Mouse (Mus musculus) urinary bladder, postnatal 36 days (tissue): Measurements from ENCODE around the gene Gm40193.
A peak's percentile ranks its signal among the peaks of the same experiment; 100 is the strongest.
"Not testable (repeated sequence)": the region's sequence is repeated elsewhere in the genome, so short reads cannot be mapped to it uniquely, and the experiment has no call there.

ENCODE experiments used
- DNase-seq, 2 experiments: peaks; one replicate each; pipeline ENCODE4 v3.0.0; 2022; ENCODE audit warnings: low spot score in 2 of 2, mixed read lengths in 1 of 2

The Gm40193 gene

DNA sequence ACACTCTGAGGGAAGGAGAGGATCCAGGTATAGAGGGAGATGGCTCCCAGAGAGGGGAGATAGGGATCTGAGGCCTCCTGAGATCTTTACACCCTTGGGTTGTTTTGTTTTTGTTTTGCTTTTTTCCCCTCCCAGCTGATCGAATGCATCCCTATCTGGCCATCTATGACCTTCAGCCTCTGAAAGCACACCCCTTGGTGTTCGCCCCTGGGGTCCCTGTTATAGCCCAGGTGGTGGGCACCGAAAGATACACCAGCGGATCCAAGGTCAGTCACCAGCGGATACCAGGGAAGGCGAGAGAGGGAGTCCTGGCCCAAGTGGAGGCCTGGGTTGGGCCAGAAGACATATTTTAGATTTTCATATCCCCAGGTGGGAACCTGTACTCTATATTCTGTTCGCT, 8.2 kb upstream of the Gm40193 start:
- no peak for DNase-seq

DNA sequence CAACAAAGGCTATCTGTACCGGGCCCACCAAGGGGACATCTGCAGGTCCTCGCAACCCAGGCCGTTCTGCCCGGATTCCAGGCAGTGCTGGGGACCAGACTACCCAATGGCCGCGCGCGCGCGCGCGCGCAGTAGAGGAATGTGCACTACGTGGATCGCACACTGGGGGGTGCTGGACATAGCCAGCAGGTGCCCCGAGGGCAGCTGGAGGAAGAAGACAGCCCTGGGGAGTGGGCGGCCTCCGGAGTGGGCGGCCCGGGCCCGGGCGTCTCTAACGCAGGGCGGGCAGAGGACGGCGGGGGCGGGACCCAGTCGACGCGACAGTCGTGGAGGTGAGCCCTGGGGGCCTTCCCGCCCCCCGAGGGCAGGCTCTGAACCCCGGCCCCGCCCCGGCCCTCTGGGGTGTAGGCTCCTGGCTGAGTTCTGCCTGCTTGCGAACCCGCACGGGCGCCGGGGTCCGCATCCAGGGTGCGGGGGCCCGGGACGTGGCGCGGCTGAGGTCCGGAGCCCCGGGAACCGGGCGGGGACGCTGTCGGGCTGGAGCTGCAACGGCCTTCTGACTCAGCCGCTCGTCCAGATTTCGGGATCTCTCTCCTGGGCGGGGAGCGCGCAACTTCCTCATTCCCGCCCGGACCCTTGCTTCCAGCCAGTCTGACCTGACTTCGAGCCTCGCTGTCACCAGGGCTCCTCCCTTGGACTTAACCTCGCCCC, 7.3 kb upstream of the Gm40193 start, which contains the start of gene Pld2:
Gene Pld2 (plus strand): TSS at position 188 of the 711 bp plus-strand sequence.
- peak; percentile 87 to 89 for DNase-seq

- no peak for DNase-seq
Measured at GRCm38 (mm10) chr11:70539423-70539822, 6.7 kb upstream of the Gm40193 start.

- not testable (repeated sequence) for DNase-seq
Measured at GRCm38 (mm10) chr11:70531065-70531464, 1.7 kb downstream of the Gm40193 start.

DNA sequence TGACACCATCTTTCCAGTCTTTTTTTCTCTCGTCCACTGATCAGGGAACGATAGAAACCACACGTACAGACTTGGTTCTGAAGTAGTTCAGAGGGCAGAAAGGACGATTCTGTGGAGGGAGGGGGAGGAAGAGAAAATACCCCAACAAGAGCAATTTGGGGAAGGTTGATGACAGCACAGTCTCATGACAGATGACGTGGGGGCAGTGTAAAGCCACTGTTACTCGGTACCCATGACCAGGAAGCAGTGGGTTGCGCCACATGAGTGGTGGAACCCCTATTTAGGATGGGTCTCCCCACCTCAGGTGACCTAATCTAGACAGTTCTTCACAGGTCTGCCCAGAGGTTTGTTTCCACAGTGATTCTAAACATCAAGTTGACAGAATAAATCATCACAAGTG, 4.1 kb downstream of the Gm40193 start:
- DNase-seq = no peak

DNA sequence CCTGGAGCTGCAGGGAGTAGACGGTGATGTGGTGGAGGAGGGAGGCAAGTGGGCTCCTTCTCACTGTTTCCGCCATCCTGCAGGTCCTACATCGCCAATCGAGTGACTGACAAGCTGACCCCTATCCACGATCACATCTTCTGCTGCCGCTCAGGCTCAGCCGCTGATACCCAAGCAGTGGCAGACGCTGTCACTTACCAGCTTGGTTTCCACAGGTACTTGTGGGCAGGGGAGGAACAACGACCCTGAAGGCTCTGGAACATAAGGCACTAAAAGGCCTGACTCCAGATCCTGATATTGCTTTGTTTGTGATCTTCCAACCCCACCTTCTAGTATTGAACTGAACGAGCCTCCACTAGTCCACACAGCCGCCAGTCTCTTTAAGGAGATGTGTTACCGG, 6.5 kb downstream of the Gm40193 start:
- no peak for DNase-seq

DNA sequence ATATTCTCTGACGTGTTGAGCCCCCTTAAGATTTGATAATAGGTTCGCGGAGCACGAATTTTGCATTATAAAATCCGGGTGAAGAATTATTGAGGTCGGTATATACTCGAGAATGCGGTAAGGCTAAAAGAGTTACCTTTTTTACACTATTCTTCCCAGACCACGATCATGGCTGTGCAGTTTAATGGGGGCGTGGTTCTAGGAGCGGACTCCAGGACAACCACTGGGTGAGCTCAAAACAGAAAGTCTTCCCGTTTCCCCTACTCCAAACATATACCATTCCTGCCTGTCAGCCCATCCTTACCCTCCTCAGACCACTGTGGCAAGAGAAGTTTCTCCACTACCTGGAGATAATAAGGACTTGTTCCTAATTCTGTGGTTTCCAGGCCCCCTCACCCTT, 7.0 kb downstream of the Gm40193 start:
- DNase-seq = no peak

DNA sequence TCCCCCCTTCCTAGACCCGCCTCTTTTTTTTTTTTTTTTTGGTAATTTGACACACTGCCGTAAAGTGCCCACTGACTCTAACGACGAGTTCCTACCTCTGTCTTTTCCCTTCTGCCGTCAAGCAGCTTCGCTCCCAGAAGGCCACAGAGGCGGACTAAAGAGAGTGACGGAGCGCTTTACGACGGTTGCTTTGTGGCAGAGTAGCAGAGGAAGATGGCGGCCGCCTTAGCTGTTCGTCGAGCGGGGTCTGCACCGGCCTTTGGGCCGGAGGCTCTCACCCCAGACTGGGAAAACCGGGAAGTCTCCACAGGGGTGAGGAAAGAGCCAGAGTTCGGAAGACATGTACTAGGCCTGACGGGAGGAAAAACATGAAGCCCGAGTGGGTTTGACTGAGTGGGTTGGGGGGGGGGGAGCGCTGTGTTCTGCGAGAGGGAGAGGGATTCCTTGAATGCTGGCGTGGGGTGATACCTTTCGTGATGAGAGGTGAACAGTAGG, 7.5 kb downstream of the Gm40193 start, which contains the start of gene Psmb6:
Gene Psmb6 (plus strand): TSS at position 184 of the 495 bp plus-strand sequence.
- peak; percentile 82 to 89 for DNase-seq

DNA sequence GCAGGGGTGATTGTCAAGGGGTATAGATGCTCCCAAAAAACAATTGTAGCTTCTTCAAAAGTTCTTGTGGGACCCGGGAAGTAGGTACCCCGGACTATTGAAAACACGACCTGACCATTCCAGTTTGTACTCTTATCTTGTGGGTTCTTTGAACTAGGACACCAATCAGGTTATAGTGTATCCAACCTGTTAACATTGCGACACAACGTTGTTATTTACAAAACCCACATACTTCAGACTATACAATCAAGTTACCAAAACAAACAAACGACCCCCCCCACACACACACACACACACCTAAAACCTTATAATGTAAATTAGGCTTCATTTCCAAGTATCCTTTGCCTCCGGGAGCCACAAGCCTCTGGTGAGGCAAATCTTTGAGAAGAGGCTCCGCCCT, 8.0 kb downstream of the Gm40193 start:
- DNase-seq = no peak

DNA sequence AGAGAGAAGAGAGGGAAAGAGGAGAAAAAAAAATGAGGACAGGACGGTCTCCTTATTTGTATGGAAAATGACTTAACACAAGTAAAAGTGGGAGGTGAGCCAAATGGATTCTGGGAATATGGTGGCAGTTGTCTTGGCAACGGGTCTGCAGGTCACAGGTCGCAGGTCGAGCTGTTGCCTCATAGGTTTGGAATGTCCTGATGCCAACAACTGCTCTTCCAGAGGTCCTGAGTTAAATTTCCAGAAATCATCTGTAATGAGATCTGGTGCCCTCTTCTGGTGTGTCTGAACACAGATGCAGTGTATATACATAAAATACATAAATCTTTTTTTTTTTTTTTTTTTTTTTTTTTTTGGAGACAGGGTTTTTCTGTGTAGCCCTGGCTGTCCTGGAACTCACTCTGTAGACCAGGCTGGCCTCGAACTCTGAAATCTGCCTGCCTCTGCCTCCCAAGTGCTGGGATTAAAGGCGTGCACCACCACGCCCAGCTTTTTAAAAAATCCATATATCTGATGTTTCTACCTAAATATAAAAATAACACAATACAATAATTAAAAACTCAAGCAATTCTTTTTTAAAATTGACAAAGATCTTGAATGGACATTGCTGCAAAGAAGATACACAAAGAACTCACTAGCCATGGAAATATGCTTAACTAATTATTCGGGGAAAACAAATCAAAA, 9.3 kb downstream of the Gm40193 start:
- DNase-seq = not testable (repeated sequence)

GRCm38 (mm10) chr11:70520178-70520769, 12.5 kb downstream of the Gm40193 start:
- peak in 1 of 2 experiments; percentile 32 for DNase-seq

DNA sequence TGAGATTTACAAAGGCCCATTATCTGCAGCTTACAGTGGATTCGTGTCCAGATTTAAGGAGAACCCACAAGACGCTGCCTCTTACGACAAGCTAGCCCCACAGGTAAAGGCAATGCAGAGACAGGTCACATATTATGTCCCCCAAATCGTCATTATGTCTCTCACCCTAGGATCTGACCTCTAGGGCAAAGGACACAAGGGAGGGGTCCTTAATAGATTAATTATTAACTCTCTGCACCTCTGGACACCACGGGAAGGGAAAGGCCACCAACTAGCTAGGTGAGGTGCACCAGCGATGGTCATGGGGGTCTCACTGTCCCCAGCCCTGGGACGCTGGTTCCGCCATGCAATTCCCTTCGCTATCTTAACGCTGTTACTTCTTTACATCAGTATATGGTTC, 13.8 kb downstream of the Gm40193 start, which contains the start of gene Gltpd2:
Gene Gltpd2 (plus strand): TSS at position 274 of the 400 bp plus-strand sequence.
- DNase-seq = no peak

- no peak for DNase-seq
Measured at GRCm38 (mm10) chr11:70518436-70518835, 14.3 kb downstream of the Gm40193 start.

- no peak for DNase-seq
Measured at GRCm38 (mm10) chr11:70516352-70516751, 16.4 kb downstream of the Gm40193 start.

DNA sequence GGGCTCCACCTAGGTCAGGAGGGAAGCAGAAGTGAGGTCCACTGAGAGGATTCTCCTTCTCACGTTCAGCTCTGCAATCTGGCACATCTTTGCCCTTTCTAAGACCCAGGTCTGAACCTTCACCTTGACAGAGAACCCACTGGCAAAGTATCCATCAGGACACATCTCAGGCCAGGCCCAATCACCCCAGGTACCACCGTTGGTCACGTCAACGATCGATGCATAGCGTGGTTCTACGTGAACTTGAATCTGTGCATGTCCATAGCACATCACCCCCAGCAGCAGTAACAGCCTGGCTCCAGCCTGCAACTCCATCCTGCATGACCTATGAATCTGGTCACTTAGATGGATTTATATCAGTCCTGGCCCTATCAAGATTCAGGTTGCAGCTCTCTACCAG, 18.5 kb downstream of the Gm40193 start, which contains the start of gene Vmo1:
Gene Vmo1 (minus strand): TSS at position 329 of the 400 bp plus-strand sequence.
- no peak for DNase-seq

DNA sequence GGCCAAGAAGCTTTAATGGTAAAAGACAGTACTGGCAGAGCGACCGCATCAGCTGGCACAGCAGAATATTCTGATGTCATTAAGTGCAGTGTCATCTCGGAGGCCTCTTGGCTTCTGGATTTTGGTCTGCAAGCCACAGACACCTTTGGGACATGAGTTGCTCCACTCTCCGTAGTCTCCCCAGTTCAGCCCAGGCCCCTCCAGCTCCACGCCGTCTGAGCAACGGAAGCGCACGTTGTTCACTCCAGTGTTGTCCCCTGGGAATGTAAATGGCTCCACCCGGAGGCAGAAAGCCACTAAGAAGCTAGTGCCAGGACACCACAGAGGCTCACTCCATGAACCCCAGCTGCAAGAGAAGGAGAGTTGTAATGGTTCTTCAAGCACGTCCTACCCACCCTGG, 19.2 kb downstream of the Gm40193 start:
- no peak for DNase-seq

GRCm38 (mm10) chr11:70512709-70513342, 19.9 kb downstream of the Gm40193 start:
- no peak for DNase-seq

- DNase-seq = no peak
Measured at GRCm38 (mm10) chr11:70511825-70512224, 20.9 kb downstream of the Gm40193 start.

- no peak for DNase-seq
Measured at GRCm38 (mm10) chr11:70511242-70511641, 21.5 kb downstream of the Gm40193 start.

DNA sequence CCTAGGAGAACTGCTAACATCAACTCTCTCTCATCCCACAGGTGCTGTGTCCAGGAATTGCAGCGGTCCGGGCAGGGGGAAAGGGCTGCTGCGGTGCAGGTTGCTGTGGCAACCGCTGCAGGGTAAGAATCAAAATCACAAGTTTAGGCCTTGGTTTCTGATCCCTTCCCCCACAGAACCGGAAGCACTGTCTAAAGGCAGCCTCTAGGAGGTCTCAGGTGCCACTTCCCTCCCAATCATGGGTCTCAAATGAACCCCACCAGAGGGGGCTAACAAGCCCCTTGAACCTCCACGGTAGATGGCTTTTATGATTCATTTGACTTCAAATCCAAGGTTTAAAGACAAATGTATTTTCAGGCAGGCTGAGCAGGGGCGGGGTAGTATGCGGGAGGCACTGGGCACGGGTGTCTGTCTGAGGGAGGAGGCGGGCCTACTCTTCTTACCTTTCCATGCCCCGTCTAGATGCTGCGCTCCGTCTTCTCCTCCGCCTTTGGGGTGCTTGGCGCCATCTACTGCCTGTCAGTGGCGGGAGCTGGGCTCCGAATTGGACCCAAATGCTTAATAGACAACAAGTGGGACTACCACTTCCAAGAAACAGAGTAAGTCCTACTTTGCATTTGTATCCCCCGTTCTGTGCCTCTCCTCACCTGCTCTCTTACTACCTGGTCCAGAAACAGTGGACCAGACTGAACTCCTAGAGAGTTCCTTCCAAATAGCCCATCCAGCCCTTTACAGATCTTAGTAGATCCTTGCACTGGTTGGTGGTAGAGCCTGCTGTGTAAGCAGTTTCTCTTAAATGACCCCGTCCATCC, 22.8 kb downstream of the Gm40193 start:
- DNase-seq = peak in 1 of 2 experiments; percentile 38

DNA sequence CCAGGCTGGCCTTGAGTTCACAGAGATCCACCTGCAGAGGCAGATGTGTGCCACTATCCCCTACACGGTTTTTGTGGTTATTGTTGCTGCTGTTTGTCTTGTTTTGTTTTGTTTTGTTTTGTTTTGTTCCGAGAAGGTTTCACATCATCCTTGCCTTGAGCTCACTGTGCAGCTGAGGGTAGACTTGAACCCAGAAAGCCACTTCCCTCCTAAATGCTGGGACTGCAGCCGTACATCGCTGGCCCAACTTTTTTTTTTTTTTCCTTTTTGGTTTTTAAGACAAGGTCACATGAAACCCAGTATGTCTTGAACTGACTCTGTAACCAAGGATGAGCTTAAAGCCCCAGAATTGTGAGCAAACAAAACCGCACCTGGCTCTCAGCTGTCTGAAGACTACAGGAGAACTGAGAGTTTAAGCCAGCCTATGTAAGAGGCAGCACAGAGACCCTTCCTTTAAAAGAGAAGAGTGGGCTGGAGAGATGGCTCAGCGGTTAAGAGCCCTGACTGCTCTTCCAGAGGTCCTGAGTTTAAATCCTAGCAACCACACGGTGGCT, 25.7 kb downstream of the Gm40193 start:
- DNase-seq = no peak
